Mouse (Mus musculus): ENCODE results near the gene Ifne. TPM values are rescaled to one million over a fixed set of nuclear protein-coding genes. Genes with fewer than 3 reads are reported as not detected.

Gene Ifne
- polyA plus RNA-seq, 1 experiment from 2014 or later = not detected

MicroRNA genes within 50 kb of the gene (microRNA counts, 519-probe panel; counts per million panel counts)
- 171 counts per million, percentile 57 among the panel's probes with 10 or more counts for microRNA mmu-miR-31

Small RNAs within 50 kb of the gene (microRNA-seq; reads per million reads assigned to microRNA genes)
- gene Mir31 = 53.4 reads per million, percentile 41 among the genes with 10 or more reads in this experiment

Other genes starting within 250 kb of the Ifne start
- not detected in 2 replicates for gene C87499, start 245.8 kb downstream of the Ifne start, polyA plus RNA-seq (2014; fragmentation: Nextera tagmentation; extraction: Ambion mirVana)
- gene Ifna13, start 235.7 kb downstream of the Ifne start, polyA plus RNA-seq (2014; fragmentation: Nextera tagmentation; extraction: Ambion mirVana) = not detected in 2 replicates
- gene Ifna16, start 203.3 kb downstream of the Ifne start, polyA plus RNA-seq (2014; fragmentation: Nextera tagmentation; extraction: Ambion mirVana) = not detected in 2 replicates
- gene Ifna2, start 196.3 kb downstream of the Ifne start, polyA plus RNA-seq (2014; fragmentation: Nextera tagmentation; extraction: Ambion mirVana) = not detected in 2 replicates
- gene Ifnab, start 188.8 kb downstream of the Ifne start, polyA plus RNA-seq (2014; fragmentation: Nextera tagmentation; extraction: Ambion mirVana) = not detected in 2 replicates
- gene Gm26566, start 158.4 kb downstream of the Ifne start, polyA plus RNA-seq (2014; fragmentation: Nextera tagmentation; extraction: Ambion mirVana) = 1.9 and 2.1 TPM in 2 replicates
- gene Klhl9, start 157.7 kb downstream of the Ifne start, polyA plus RNA-seq (2014; fragmentation: Nextera tagmentation; extraction: Ambion mirVana) = 151 and 152 TPM in 2 replicates
- gene Gm13271, start 125.3 kb downstream of the Ifne start, polyA plus RNA-seq (2014; fragmentation: Nextera tagmentation; extraction: Ambion mirVana) = 0.53 TPM in 1 of 2 replicates, not detected in the other
- gene Gm13283, start 120.1 kb downstream of the Ifne start, polyA plus RNA-seq (2014; fragmentation: Nextera tagmentation; extraction: Ambion mirVana) = not detected in 2 replicates
- 0.31 and 0.46 TPM in 2 replicates for gene Gm13290, start 106.4 kb downstream of the Ifne start, polyA plus RNA-seq (2014; fragmentation: Nextera tagmentation; extraction: Ambion mirVana)
- not detected in 2 replicates for gene Gm13289, start 103.3 kb downstream of the Ifne start, polyA plus RNA-seq (2014; fragmentation: Nextera tagmentation; extraction: Ambion mirVana)
- gene Gm13272, start 100.4 kb downstream of the Ifne start, polyA plus RNA-seq (2014; fragmentation: Nextera tagmentation; extraction: Ambion mirVana) = not detected in 2 replicates
- gene Ifnz, start 98.1 kb downstream of the Ifne start, polyA plus RNA-seq (2014; fragmentation: Nextera tagmentation; extraction: Ambion mirVana) = not detected in 2 replicates
- gene Gm13276, start 94.5 kb downstream of the Ifne start, polyA plus RNA-seq (2014; fragmentation: Nextera tagmentation; extraction: Ambion mirVana) = not detected in 2 replicates
- not detected in 2 replicates for gene Gm13277, start 91.6 kb downstream of the Ifne start, polyA plus RNA-seq (2014; fragmentation: Nextera tagmentation; extraction: Ambion mirVana)
- not detected in 2 replicates for gene Gm13278, start 88.7 kb downstream of the Ifne start, polyA plus RNA-seq (2014; fragmentation: Nextera tagmentation; extraction: Ambion mirVana)
- gene Gm13275, start 85.7 kb downstream of the Ifne start, polyA plus RNA-seq (2014; fragmentation: Nextera tagmentation; extraction: Ambion mirVana) = not detected in 2 replicates
- not detected in 2 replicates for gene Gm13279, start 82.8 kb downstream of the Ifne start, polyA plus RNA-seq (2014; fragmentation: Nextera tagmentation; extraction: Ambion mirVana)
- gene Gm13285, start 80.5 kb downstream of the Ifne start, polyA plus RNA-seq (2014; fragmentation: Nextera tagmentation; extraction: Ambion mirVana) = 0.19 TPM in 1 of 2 replicates, not detected in the other
- not detected in 2 replicates for gene Gm13287, start 76.9 kb downstream of the Ifne start, polyA plus RNA-seq (2014; fragmentation: Nextera tagmentation; extraction: Ambion mirVana)
- gene Gm13288, start 74.7 kb downstream of the Ifne start, polyA plus RNA-seq (2014; fragmentation: Nextera tagmentation; extraction: Ambion mirVana) = not detected in 2 replicates
- gene Ifna7, start 64.0 kb downstream of the Ifne start, polyA plus RNA-seq (2014; fragmentation: Nextera tagmentation; extraction: Ambion mirVana) = not detected in 2 replicates
- not detected in 2 replicates for gene Ifna11, start 60.2 kb downstream of the Ifne start, polyA plus RNA-seq (2014; fragmentation: Nextera tagmentation; extraction: Ambion mirVana)
- gene Ifna6, start 52.8 kb downstream of the Ifne start, polyA plus RNA-seq (2014; fragmentation: Nextera tagmentation; extraction: Ambion mirVana) = not detected in 2 replicates
- not detected in 2 replicates for gene Ifna5, start 44.7 kb downstream of the Ifne start, polyA plus RNA-seq (2014; fragmentation: Nextera tagmentation; extraction: Ambion mirVana)
- not detected in 2 replicates for gene Ifna4, start 38.3 kb downstream of the Ifne start, polyA plus RNA-seq (2014; fragmentation: Nextera tagmentation; extraction: Ambion mirVana)
- gene Ifna1, start 30.1 kb downstream of the Ifne start, polyA plus RNA-seq (2014; fragmentation: Nextera tagmentation; extraction: Ambion mirVana) = not detected in 2 replicates

Data from neural tube, embryonic 11.5 days (tissue).